Mouse (Mus musculus): Measurements from ENCODE around the gene Lins1. TPM values are rescaled to one million over a fixed set of nuclear protein-coding genes. Genes with fewer than 3 reads are reported as not detected.

The Lins1 gene
- polyA plus RNA-seq, 1 experiment from 2014 or later = 14.5 TPM

- no peak overlapping the region for H3K27ac ChIP-seq
- H3K9ac ChIP-seq = no peak overlapping the region
- WGBS = 90% methylated on average over 2 of the region's 2 CpGs
- no peaks in the 10 kb centered on the region for H3K27me3 ChIP-seq (replicated peaks)
- no peaks in the 10 kb centered on the region for H3K4me1 ChIP-seq
- no peak overlapping the region for H3K4me2 ChIP-seq
- H3K36me3 ChIP-seq = peaks cover 59% of the 10 kb centered on the region
- no peak for ATAC-seq (ENCODE audit: insufficient read depth, low FRiP score, low read depth)
- no peak overlapping the region for H3K4me3 ChIP-seq (replicated peaks)
- H3K9me3 ChIP-seq = no peaks in the 10 kb centered on the region
Measured at GRCm38 (mm10) chr7:66675800-66676199, 13.9 kb upstream of the Lins1 start.

DNA sequence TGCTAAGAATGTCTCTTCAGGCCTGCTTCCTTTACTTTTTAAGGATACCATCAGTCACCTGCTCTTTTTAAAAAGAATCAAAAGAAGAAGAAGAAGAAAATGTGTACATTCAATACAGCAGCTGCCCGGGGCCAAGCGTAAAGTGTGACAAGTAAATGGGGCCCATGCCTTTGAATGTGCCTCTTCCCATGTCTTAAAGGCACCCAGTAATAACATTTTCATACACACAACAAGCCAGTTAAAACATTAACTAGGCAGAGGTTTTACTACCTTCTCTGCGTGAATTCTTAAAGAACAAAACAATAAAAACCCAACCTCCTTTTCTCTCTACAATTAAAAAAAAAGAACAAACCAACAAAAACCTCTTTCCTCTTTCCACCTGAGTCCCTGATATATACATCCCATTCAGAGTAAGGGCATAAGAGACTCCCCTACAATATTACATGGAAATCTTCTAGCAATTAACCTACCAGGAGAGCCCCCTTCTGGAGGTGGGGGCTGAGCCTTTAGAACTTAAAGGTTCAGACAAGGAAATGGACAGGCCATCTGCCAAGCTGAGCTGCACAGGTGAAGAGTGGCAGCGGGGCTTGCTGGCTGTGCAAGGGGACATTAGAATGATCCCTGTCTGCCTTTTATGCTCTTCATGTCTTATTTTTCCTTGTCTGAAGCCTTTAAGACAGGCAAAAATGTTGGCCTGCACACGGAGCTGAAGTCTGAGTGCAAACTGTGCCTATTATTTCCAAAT, 7.4 kb upstream of the Lins1 start:
- H3K9me3 ChIP-seq = no peaks in the 10 kb centered on the region
- ATAC-seq (ENCODE audit: insufficient read depth, low FRiP score, low read depth) = no peak
- H3K4me1 ChIP-seq = no peaks in the 10 kb centered on the region
- H3K4me3 ChIP-seq (replicated peaks) = no peak overlapping the region
- no peak overlapping the region for H3K27ac ChIP-seq
- no peak overlapping the region for H3K4me2 ChIP-seq
- 92% methylated on average over 5 of the region's 5 CpGs for WGBS
- no peaks in the 10 kb centered on the region for H3K27me3 ChIP-seq (replicated peaks)
- no peak overlapping the region for H3K9ac ChIP-seq
- peaks cover 22% of the 10 kb centered on the region; the same call in 1 of the 2 replicates for H3K36me3 ChIP-seq

DNA sequence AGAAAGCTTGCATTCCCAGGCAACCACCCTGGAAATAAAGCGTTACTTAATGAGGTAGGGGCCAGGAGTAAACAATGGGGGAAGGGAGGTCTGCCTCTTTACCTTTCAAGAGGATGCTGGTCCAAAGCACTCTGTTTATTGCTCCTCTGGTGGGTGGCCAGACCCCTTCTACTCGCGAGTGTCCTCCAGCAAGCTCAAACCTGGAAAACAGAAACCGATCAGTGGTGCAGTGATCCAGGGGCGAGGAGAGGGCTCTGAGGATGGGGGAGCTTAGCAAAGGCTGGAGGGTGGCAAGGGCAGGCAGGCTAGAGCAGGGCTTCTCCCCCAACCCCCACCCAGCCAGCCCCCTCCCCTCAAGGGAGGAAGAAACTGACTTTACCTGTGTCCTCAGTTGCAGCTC, 968 bp upstream of the Lins1 start:
- Histone ChIP-seq H3K9me3 (no peaks in the 10 kb centered on the region), H3K4me3 (replicated peaks) (peak overlapping the region; percentile 89), H3K27ac (peak overlapping the region; percentile 23; the same call in 1 of the 2 replicates), H3K9ac (peak overlapping the region; percentile 60), H3K27me3 (replicated peaks) (no peaks in the 10 kb centered on the region), H3K4me2 (peak overlapping the region; percentile 91), H3K36me3 (no peaks in the 10 kb centered on the region), H3K4me1 (peaks cover 10% of the 10 kb centered on the region)
- no peak for ATAC-seq (ENCODE audit: insufficient read depth, low FRiP score, low read depth)
- WGBS = 0% methylated on average over 5 of the region's 5 CpGs

DNA sequence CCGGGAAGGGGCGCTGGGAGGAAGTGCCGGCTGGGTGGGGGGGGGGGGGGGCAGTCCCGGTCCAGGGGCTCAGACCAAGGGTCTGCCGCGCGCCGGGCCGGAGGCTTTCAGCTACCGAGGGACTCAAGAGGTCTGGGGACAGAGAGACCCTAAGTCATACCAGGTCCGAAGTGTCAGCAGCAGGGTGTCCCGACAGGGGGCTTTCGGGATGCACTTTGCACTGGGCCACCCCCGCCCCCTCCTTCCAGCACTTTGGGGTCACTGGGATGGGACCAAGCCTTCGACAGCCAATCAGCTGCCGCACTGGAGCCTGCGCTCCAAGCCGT, 432 bp upstream of the Lins1 start, which contains the start of gene Asb7:
Asb7 (minus strand) TSS at position 303 of the 326 bp plus-strand sequence.
- Histone ChIP-seq H3K36me3 (no peaks in the 10 kb centered on the region), H3K9ac (peak within 1 kb of the TSS; percentile 74), H3K27me3 (replicated peaks) (no peaks in the 10 kb centered on the region), H3K4me3 (replicated peaks) (peak within 1 kb of the TSS; percentile 89), H3K4me2 (peak within 1 kb of the TSS; percentile 91), H3K27ac (peak within 1 kb of the TSS; percentile 91), H3K9me3 (no peaks in the 10 kb centered on the region), H3K4me1 (peaks cover 10% of the 10 kb centered on the region)
- ATAC-seq (ENCODE audit: insufficient read depth, low FRiP score, low read depth) = no peak; the same call in 1 of the 2 replicates
- WGBS = under 1% methylated on average over 14 of the region's 18 CpGs

DNA sequence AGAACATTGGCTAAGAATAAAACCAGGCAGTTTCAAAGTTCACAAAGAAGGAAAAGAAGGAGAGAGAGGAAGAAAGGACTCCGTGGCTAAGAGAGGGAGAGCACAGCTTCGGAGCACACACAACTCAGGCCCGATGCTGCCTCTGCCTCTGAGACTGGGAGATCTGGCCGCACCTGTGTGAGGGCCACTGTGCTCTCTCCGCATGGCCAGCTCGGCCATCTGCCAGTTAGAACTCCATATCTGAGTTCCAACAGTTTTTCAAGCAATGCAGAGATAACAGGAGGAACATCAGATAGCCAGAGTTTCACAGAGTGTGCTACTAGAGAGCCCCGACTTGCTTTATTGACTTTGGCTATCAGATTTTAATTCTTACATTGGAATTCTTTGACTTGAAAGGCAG, 4.8 kb downstream of the Lins1 start:
- no peak overlapping the region for H3K4me2 ChIP-seq
- H3K36me3 ChIP-seq = no peaks in the 10 kb centered on the region
- WGBS = 67% methylated on average over 7 of the region's 7 CpGs
- H3K4me1 ChIP-seq = peaks cover 6% of the 10 kb centered on the region; the same call in 1 of the 2 replicates
- no peak overlapping the region for H3K4me3 ChIP-seq (replicated peaks)
- no peaks in the 10 kb centered on the region for H3K9me3 ChIP-seq
- no peaks in the 10 kb centered on the region for H3K27me3 ChIP-seq (replicated peaks)
- ATAC-seq (ENCODE audit: insufficient read depth, low FRiP score, low read depth) = no peak
- no peak overlapping the region; the same call in 1 of the 2 replicates for H3K27ac ChIP-seq
- no peak overlapping the region for H3K9ac ChIP-seq

- Histone ChIP-seq H3K27me3 (replicated peaks) (no peaks in the 10 kb centered on the region), H3K4me3 (replicated peaks) (no peak overlapping the region), H3K4me1 (no peaks in the 10 kb centered on the region), H3K4me2 (no peak overlapping the region), H3K9me3 (no peaks in the 10 kb centered on the region), H3K36me3 (peaks cover 4% of the 10 kb centered on the region), H3K27ac (no peak overlapping the region), H3K9ac (no peak overlapping the region)
- WGBS = 81% methylated on average over 7 of the region's 7 CpGs
- ATAC-seq (ENCODE audit: insufficient read depth, low FRiP score, low read depth) = no peak
Measured at GRCm38 (mm10) chr7:66702721-66703120, 13.0 kb downstream of the Lins1 start.

GRCm38 (mm10) chr7:66704631-66705030, 14.9 kb downstream of the Lins1 start:
- WGBS = 90% methylated on average over 3 of the region's 3 CpGs
- peaks cover 6% of the 10 kb centered on the region for H3K36me3 ChIP-seq

DNA sequence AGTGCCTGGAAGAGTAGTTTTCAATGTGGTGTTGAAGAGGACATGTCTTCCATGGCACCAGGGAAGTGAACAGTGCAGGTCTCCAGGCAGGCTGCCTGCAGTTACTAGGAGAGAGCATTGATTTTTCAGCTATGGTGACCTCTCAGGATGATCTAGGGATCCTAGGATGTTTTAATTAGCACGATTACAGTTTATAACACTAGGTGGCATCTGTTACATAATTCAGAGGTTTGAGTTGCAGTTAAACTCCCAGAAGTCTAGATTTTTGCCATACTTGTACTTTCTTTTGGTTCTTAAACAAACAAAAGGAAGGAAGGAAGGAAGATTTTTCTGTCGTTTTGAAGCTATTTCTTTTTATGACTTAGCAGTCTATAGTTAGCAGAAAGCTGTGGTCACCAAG, 21.5 kb downstream of the Lins1 start:
- Histone ChIP-seq H3K27ac (no peak overlapping the region), H3K4me1 (no peaks in the 10 kb centered on the region), H3K27me3 (replicated peaks) (no peaks in the 10 kb centered on the region), H3K9me3 (no peaks in the 10 kb centered on the region), H3K4me2 (no peak overlapping the region), H3K4me3 (replicated peaks) (no peak overlapping the region), H3K9ac (no peak overlapping the region), H3K36me3 (peaks cover 16% of the 10 kb centered on the region)
- 37% methylated on average over 2 of the region's 2 CpGs for WGBS
- ATAC-seq (ENCODE audit: insufficient read depth, low FRiP score, low read depth) = no peak

More at GRCm38 (mm10) chr7:66704631-66705030, 14.9 kb downstream of the Lins1 start:
- H3K4me1 ChIP-seq = no peaks in the 10 kb centered on the region
- H3K4me3 ChIP-seq (replicated peaks) = no peak overlapping the region
- no peak overlapping the region for H3K4me2 ChIP-seq
- no peak overlapping the region for H3K9ac ChIP-seq
- no peak overlapping the region for H3K27ac ChIP-seq
- H3K27me3 ChIP-seq (replicated peaks) = no peaks in the 10 kb centered on the region
- no peaks in the 10 kb centered on the region for H3K9me3 ChIP-seq
- ATAC-seq (ENCODE audit: insufficient read depth, low FRiP score, low read depth) = no peak

GRCm38 (mm10) chr7:66724514-66724913, 34.8 kb downstream of the Lins1 start:
- ATAC-seq (ENCODE audit: insufficient read depth, low FRiP score, low read depth) = no peak
- no peaks in the 10 kb centered on the region for H3K27me3 ChIP-seq (replicated peaks)
- no peaks in the 10 kb centered on the region for H3K36me3 ChIP-seq
- no peak overlapping the region for H3K4me2 ChIP-seq
- H3K27ac ChIP-seq = no peak overlapping the region
- no peaks in the 10 kb centered on the region for H3K9me3 ChIP-seq
- 85% methylated on average over 4 of the region's 4 CpGs for WGBS
- H3K9ac ChIP-seq = no peak overlapping the region
- H3K4me3 ChIP-seq (replicated peaks) = no peak overlapping the region
- H3K4me1 ChIP-seq = no peaks in the 10 kb centered on the region

DNA sequence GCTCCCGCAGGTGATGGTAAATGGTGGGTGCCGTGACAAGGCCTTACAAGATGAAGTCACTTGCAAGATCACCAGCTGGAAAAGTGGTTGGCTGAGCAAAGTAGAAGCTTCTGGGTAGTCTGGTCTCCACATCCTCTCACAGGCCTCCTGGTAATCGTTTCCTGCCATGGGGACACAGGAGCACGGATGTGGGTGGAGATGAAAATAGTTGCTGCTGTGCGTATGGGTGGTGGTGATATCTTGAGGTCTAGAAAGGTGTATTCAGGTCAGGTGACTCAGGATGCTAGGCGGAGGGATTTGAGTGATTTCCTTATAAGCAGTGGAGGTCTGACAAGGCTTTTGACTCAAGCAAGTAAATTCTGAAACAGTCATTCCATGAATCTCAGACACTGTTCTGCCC, 35.3 kb downstream of the Lins1 start:
- no peaks in the 10 kb centered on the region for H3K4me1 ChIP-seq
- H3K4me2 ChIP-seq = no peak overlapping the region
- no peak overlapping the region for H3K4me3 ChIP-seq (replicated peaks)
- no peaks in the 10 kb centered on the region for H3K27me3 ChIP-seq (replicated peaks)
- no peaks in the 10 kb centered on the region for H3K9me3 ChIP-seq
- H3K36me3 ChIP-seq = no peaks in the 10 kb centered on the region
- H3K9ac ChIP-seq = no peak overlapping the region
- no peak overlapping the region for H3K27ac ChIP-seq
- no peak for ATAC-seq (ENCODE audit: insufficient read depth, low FRiP score, low read depth)
- WGBS = 81% methylated on average over 6 of the region's 6 CpGs

DNA sequence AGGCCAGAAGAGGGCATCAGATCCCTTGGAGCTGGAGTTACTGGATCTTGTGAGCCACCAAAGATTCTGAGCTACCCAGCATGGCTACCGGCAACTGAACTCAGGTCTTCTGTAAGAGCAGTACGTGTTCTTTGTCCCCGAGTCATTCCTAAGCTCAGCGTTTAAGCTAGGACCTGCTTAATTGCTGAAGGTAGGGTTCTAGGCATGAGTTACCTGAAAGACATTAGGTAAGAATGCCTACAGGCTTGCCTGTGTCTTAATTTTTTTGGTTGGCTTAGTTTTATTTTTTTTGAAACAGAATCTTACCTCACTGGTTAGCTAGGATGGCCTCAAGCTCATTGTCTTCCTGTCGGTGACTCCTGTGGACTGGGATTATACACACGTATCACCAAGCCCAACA, 38.4 kb downstream of the Lins1 start:
- H3K4me3 ChIP-seq (replicated peaks) = no peak overlapping the region
- H3K9me3 ChIP-seq = no peaks in the 10 kb centered on the region
- H3K9ac ChIP-seq = no peak overlapping the region
- 96% methylated on average over 6 of the region's 6 CpGs for WGBS
- no peak overlapping the region for H3K4me2 ChIP-seq
- no peak for ATAC-seq (ENCODE audit: insufficient read depth, low FRiP score, low read depth)
- no peaks in the 10 kb centered on the region for H3K4me1 ChIP-seq
- H3K27ac ChIP-seq = no peak overlapping the region
- H3K27me3 ChIP-seq (replicated peaks) = no peaks in the 10 kb centered on the region
- H3K36me3 ChIP-seq = no peaks in the 10 kb centered on the region

GRCm38 (mm10) chr7:66729232-66729631, 39.5 kb downstream of the Lins1 start:
- no peaks in the 10 kb centered on the region for H3K4me1 ChIP-seq
- no peak overlapping the region for H3K27ac ChIP-seq
- H3K9me3 ChIP-seq = no peaks in the 10 kb centered on the region
- H3K4me3 ChIP-seq (replicated peaks) = no peak overlapping the region
- H3K36me3 ChIP-seq = no peaks in the 10 kb centered on the region
- H3K27me3 ChIP-seq (replicated peaks) = no peaks in the 10 kb centered on the region
- ATAC-seq (ENCODE audit: insufficient read depth, low FRiP score, low read depth) = no peak
- WGBS = 76% methylated on average over 2 of the region's 2 CpGs
- no peak overlapping the region for H3K9ac ChIP-seq
- no peak overlapping the region for H3K4me2 ChIP-seq

- H3K9me3 ChIP-seq = no peaks in the 10 kb centered on the region
- ATAC-seq (ENCODE audit: insufficient read depth, low FRiP score, low read depth) = no peak
- no peaks in the 10 kb centered on the region for H3K27me3 ChIP-seq (replicated peaks)
- H3K9ac ChIP-seq = no peak overlapping the region
- H3K4me2 ChIP-seq = no peak overlapping the region
- H3K36me3 ChIP-seq = no peaks in the 10 kb centered on the region
- no peak overlapping the region for H3K27ac ChIP-seq
- no peak overlapping the region for H3K4me3 ChIP-seq (replicated peaks)
- no peaks in the 10 kb centered on the region for H3K4me1 ChIP-seq
- 94% methylated on average over 17 of the region's 17 CpGs for whole genome bisulfite sequencing
Measured at GRCm38 (mm10) chr7:66733431-66733830, 43.7 kb downstream of the Lins1 start.

Measured in stomach, embryonic 15.5 days (tissue).